Mouse (Mus musculus) cerebellum, adult 9-11 months (tissue): ENCODE data around the gene Smyd3.

Experiments
- DNase-seq: peaks from one replicate; pipeline ENCODE4 v3.0.0; 2022

Smyd3 gene

DNA sequence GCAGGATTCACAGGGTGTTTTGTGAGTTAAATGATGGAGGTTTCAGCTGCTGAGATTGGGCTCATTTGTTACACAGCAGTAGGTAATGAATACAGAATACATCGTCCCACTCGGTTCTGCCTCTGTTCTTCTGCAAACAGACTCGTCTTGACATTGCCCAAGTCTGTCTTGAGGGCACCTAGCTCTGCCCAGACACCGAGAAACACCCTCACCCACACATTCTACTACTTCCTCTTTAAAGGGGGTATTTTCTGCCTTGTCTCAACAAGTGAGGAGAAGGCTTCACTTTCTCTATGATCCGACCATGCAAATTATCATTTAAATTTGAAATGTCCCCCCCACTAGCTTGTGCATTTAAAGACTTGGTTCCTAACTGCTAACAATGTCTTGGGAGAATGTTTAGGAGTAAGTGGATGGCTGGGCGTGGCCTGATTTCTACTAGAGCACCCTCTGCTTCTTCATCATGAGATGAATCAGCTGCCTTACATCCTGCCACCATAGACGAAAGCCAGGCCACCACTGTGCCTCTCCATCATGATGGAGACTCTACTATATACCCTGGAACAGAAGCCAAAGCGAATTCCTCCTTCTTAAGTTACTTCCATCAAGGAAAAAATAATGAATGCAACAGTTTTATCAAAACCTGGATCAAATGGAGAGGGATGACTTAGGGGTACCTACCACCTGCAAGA lies 593.2 kb downstream of the Smyd3 start:
- no peak for DNase-seq

- DNase-seq: peak; percentile 44
Measured at GRCm38 (mm10) chr1:178917194-178917902, 600.5 kb downstream of the Smyd3 start.

DNA sequence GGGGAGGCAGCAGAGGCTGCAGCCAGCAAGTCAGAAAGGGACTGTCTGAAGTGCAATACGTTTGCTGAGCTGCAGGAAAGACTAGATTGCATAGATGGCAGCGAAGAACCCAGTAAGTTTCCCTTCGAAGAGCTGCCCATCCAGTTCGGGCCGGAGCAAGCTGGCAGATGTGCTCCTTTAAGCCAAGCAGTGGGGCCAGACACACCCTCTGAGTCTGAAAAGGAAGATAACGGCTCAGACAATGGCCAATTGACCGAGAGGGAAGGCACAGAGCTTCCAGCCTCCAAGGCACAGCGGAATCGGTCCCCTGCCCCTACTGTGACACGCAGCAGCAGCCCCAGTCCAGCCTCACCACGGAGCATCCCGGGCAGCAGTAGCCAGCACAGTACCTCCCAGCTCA lies 602.8 kb downstream of the Smyd3 start:
- DNase-seq: no peak

- DNase-seq: no peak
Measured at GRCm38 (mm10) chr1:178912936-178913716, 604.7 kb downstream of the Smyd3 start.

DNA sequence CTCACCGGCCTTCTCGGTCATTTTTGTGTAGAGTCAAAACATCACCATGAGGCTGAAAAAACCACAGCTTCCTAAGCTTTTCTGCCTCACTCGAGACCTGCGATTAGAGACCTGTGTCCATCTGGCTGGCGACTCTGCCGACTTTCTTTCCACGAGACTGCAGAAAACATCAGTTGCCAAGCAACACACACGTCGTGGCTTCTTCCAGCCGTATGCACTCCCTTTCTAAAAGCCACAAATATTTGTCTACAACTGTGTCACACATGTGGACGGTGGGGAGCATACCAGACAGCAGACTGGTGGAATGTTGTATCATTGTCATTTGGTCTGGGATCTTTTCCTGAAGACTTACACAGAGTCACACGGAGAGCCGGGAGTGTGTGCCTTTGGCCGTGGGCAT lies 606.9 kb downstream of the Smyd3 start:
- DNase-seq: no peak
